Mouse (Mus musculus): ENCODE measurements around the gene Ssbp1.

DNA sequence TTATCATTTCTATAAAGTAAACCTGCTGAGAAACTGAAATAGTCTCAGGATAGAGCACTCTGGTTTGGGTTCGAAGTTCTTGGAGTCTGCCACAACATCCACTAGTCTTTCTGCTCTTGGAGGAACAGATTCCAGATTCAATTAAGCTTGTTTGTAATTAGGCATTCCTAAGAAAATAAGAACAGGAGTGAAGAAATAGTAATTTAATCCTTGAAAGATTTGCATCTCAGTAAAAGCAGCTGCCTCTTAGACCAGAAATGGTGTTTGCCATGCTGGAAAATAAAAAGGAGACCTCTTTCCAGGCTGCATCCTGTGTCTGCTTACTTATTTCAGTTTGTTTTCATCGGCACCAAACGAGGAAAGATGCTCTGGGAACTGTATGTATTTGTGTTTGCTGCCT lies 22.1 kb downstream of the Ssbp1 start, which contains the start of gene Tas2r108:
- TF ChIP-seq POLR2A (IDR thresholded peaks at IDR 0.05; ENCODE audit: low read depth, low read length) (no peak), ZNF384 (IDR thresholded peaks at IDR 0.05; ENCODE audit: low read depth, low read length) (no peak), TCF12 (IDR thresholded peaks at IDR 0.05; ENCODE audit: low read depth, low read length) (no peak), SIN3A (IDR thresholded peaks at IDR 0.05; ENCODE audit: low read length) (no peak), MAZ (IDR thresholded peaks at IDR 0.05; ENCODE audit: low read depth, low read length) (no peak), ZMIZ1 (IDR thresholded peaks at IDR 0.05; ENCODE audit: low read depth, low read length) (no peak)

Data from CH12.LX (cell line).